Mouse (Mus musculus) naive thymus-derived CD4-positive, alpha-beta T cell, adult 2 months (primary cell): ENCODE measurements around the gene Platr17.
"Not testable (repeated sequence)": the region's sequence is repeated elsewhere in the genome, so short reads cannot be mapped to it uniquely, and the experiment has no call there.

ENCODE experiments used
- DNase-seq: peaks from one replicate; pipeline ENCODE4 v3.0.0-alpha.2; 2011; ENCODE audit warnings: low read depth

Gene Platr17

DNA sequence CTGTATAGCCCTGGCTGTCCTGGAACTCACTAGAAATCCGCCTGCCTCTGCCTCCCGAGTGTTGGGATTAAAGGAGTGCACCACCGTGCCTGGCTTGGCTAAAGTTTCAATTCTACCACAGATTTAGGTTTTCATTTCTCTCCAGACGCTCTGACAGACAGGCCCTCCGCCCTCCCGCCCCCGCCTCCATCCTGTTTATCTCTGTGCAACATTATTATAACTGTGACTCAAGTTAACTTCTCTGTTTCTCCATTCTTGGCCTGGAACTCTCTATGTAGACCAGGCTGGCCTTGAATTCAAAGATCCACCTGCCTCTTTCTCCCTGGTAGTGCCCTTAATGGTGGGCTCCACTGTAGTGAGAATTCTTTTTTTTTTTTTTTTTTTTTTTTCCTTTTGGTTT lies 2.4 kb upstream of the Platr17 start:
- peak; percentile 66 for DNase-seq

DNA sequence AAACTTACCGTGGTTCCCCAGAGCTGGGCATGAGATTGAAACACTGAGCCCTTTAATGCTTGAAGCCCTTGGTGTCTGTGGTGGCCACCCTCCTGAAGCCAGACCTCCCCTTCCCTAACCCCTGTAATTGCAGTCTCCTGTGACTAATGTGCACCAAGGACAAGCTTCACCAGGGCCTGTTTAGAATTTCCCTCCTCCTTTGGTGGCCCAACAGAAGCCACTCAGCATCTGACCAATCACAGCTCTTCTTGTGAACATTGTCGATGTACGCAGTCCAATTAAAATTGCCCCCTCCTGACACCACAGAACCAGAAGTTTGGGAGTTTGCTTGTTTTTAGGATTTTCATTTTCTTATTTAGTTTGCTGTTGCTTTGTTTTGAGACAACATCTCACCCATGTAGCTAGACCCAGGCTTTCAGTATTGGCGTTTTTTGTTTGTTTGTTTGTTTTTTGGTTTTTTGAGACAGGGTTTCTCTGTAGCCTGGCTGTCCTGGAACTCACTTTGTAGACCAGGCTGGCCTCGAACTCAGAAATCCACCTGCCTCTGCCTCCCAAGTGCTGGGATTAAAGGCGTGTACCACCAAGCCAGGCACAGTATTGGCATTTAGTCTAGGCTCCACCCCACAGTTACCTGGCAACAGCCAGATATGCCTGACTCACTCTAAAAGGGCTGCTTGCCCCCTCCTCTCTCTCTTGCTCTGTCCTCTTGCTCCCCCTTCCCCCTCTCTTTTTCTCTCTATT lies 854 bp upstream of the Platr17 start:
- not testable (repeated sequence) for DNase-seq

DNA sequence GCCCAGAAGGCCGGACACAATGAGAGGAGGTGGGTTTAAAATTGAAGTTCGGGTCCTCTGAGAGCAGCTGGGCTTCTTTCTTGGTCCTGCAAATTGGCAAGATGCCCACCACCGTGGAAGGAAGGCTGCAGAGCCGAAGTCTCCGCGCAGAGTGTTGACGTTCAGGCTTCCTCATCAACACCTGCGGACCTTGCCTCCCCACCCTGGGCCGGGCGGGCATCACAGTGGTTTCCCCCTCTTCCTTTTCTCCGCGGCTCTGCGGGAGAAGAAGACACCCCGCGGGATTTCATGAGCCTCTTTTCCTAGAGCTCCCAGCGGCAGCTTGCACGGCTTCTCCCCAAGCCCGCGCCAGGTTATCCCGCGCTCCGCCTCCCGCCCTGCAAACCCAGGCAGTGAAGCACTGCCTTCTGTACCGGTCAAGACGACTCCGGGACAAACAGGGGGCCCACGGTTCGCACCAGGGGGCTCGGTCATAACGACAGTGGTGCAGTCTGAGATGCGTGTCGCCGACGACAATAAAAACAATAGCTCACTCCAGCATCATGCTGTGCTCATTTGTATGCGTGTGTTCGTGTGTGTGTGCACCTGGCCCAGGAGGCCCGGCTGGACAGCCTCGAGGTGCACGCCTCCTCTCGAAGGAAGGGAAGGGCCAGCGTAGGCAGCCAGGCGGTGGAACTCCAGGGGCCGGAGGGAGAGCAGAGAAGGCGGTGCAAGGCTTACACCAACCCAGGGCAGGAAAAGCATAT lies 3.6 kb downstream of the Platr17 start:
- peak; percentile 45 for DNase-seq

DNA sequence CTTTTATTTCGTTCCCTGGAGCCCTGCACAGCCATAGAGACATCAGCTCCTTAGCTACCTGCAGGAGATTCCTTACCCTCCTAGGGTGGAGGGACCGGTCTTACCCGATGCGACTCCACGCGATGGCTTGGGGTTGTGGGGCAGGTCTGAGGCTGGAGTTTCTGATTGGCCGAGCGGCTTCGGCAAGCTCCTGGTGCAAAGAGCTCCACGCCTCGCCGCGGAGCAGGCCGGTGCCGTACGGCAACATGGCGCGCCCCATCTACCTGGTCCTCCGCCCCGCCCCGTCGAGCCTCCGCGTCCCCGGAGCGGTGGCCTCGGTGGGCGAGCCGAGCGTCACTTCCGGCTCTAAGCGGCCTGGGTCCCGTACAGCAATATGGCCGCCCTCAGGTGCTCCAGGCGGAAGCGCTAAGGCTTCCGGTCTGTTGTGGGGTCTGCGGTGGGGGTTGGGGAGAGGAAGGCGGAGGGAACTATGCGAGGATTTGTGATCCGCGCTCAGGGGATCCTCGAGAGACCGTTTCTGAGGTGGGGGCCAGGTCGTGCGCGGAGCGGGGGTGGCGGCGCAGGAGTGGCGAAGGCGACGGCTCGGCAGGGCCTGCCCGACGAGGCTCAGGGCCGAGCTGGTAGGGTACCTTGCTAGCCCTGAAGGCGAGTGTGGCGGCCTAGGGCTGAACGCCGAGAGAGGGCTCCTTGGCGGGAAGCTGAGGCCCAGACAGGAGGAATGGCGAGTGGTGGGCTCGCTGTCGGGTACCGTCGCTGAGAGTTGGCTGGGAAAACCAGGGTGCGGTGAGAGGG lies 4.3 kb downstream of the Platr17 start, which contains the start of gene Daxx:
TSS of gene Daxx (plus strand) at position 338 of the 792 bp plus-strand sequence.
- peak; percentile 98 for DNase-seq

DNA sequence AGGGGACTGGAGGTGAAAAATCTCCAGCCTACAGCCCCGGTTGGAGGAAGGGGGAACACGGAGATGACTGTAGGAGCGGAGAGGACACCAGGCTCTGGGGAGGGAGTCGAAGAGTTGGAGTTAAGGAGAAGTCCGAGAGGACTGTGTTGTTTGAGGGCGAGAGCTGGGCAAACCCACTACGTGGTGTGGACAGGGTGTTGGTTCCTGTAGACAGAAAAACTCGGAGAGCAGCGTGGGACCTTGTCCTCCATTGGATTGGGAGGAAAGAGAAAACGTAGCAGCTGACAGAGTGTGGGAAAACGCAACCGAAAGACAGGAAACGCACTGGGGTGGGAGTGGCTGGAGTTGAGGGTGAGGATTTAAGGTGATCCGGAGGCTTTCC lies 4.9 kb downstream of the Platr17 start:
- peak; percentile 65 for DNase-seq

DNA sequence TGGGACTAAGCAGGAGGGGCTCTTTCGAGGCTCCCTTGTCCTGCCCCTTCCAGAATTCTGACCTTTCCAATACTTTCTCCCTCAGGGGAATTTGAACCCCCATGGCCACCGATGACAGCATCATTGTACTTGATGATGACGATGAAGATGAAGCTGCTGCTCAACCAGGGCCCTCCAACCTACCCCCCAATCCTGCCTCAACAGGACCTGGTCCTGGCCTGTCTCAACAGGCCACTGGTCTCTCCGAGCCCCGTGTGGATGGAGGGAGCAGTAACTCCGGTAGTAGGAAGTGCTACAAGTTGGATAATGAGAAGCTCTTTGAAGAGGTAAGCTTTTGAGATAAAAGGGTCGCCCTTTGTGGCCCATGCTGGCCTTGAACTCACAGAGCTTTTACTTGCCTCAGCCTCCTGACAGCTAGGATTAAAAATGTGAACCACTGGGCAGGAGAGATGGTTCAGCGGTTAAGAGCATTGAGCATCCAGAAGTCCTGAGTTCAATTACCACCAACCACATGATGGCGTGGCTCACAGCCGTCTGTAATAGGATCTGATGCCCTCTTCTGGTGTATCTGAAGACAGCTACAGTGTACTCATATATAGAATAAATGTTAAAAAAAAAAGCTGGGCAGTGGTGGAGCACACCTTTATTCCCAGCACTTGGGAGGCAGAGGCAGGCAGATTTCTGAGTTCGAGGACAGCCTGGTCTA lies 5.6 kb downstream of the Platr17 start:
- peak; percentile 71 for DNase-seq

DNA sequence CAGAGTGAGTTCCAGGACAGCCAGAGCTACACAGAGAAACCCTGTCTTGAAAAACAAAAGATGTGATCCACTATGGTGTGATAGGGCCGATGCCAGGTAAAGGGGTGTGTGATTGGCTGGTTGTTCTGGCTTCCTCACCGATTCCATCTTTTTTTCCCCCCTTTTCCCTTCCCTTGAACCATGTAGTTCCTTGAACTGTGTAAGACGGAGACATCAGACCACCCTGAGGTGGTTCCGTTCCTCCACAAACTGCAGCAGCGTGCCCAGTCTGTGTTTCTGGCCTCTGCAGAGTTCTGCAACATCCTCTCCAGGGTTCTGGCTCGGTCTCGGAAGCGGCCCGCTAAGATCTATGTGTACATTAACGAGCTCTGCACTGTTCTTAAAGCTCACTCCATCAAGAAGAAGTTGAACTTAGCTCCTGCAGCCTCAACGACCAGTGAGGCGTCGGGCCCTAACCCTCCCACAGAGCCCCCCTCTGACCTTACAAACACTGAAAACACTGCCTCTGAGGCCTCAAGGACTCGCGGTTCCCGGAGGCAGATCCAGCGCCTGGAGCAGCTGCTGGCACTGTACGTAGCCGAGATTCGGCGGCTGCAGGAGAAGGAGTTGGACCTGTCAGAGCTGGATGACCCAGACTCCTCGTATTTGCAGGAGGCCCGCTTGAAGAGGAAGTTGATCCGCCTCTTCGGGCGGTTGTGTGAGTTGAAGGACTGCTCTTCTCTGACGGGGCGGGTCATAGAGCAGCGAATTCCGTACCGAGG lies 6.3 kb downstream of the Platr17 start:
- no peak for DNase-seq

DNA sequence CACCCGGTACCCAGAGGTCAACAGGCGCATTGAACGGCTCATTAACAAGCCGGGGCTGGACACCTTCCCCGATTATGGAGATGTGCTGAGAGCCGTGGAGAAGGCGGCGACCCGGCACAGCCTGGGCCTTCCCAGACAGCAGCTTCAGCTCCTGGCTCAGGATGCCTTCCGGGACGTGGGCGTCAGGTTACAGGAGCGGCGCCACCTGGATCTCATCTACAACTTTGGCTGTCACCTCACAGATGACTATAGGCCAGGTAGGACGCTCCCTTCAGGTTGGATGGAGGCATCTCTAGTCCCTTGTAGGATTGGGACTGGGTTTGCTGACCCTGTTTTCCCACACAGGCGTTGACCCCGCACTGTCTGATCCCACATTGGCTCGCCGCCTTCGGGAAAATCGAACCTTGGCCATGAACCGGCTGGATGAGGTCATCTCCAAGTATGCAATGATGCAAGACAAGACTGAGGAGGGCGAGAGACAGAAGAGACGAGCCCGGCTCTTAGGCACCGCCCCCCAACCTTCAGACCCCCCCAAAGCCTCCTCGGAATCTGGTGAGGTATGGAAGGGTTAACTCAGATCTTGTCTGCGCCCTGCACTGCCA lies 7.0 kb downstream of the Platr17 start:
- DNase-seq, result no peak

DNA sequence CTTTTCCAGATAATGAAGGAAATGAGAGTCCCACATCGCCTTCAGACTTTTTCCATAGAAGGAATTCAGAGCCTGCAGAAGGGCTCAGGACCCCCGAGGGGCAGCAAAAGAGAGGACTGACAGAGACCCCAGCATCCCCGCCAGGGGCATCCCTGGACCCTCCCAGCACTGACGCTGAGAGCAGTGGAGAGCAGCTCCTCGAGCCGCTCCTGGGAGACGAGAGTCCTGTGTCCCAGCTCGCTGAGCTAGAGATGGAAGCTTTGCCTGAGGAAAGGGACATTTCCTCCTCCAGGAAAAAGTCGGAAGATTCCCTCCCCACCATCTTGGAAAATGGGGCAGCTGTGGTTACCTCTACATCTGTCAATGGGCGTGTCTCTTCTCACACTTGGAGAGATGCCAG lies 8.3 kb downstream of the Platr17 start:
- DNase-seq, result no peak

DNA sequence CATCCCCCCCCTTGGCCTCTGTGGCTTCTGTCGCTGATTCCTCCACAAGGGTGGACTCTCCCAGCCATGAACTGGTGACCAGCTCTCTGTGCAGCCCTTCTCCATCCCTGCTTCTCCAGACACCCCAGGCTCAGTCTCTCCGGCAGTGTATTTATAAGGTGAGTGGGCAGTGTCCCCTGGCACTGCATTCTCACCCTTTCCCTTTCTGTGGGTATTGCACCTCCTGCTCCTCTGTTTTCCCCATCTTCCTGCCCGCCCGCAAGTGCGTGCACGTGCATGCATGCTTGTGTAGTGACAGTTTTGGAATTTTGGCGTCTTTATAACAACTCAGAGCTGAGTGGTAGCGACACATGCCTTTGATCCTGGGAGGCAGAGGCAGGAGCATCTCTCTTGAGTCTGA lies 9.0 kb downstream of the Platr17 start:
- no peak for DNase-seq

DNA sequence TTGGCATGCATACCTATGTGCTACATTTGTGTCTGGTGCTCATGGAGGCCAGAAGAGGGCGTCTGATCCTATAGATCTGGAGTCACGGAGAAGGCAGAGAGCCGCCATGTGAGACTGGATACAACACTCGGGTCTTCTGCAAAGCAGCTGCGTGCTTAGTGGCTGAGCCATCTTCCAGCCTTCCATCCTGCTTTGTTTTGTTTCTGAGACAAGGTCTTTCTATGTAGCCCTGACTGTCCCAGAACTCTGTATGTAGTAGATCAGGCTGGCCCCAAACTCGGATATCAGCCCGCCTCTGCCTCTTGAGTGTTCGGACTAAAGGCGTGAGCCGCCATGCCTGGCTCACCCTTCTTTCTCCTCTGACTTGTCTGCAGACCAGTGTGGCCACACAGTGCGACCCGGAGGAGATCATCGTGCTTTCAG lies 10.0 kb downstream of the Platr17 start:
- no peak for DNase-seq

DNA sequence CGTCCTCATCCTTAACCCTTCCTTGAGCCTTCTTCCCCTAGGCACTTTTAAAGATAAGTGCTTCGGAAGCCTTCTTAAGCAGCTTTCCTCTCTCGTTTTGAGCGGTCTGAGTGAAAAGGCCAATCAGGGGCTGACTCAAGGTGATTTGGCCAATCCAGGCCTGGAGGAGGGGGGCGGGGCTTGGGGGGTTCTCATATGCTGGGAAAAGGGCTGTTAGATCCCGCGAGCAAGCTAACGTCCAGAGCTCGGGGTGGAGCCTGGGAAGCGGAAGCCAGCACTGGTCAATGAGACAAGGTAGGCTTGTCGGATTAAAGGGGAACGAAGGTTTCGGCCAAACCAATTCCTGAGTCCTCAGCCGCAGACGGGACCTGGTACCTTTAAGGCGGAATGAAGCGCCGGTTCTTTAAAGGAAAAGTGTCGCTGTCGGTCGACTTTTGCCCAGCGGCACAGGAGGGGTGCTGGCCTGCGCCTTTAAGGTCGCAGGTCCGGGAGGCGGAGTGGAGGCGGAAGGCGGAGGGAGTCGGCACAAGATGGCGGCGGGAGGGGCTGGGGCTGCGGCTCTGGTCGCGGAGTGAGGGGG lies 10.8 kb downstream of the Platr17 start, which contains the start of the genes Tapbp and Zbtb22:
TSS of gene Tapbp (plus strand) at position 229 of the 580 bp plus-strand sequence.
TSS of gene Zbtb22 (plus strand) at position 234 of the 580 bp plus-strand sequence.
- peak; percentile 96 for DNase-seq

DNA sequence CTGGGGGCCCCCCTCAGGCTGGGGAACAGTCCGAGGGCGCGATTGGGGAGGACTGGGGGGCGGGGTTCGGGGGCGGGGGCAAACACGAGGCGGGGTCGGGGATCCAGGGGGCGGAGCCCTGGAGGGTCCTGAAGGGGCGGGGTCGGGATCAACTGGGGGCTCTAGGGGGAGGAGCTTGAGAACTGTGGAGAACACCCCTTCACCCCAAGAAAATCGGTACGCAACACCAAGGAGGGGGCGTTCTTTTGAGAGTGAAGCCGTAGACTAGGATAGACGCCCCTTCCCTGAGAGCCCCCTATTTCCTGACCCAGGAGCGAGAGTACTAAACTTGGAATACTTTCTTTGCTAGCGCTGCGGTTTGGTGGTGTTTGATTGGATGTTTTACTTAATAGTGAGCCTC lies 11.4 kb downstream of the Platr17 start:
- no peak for DNase-seq

DNA sequence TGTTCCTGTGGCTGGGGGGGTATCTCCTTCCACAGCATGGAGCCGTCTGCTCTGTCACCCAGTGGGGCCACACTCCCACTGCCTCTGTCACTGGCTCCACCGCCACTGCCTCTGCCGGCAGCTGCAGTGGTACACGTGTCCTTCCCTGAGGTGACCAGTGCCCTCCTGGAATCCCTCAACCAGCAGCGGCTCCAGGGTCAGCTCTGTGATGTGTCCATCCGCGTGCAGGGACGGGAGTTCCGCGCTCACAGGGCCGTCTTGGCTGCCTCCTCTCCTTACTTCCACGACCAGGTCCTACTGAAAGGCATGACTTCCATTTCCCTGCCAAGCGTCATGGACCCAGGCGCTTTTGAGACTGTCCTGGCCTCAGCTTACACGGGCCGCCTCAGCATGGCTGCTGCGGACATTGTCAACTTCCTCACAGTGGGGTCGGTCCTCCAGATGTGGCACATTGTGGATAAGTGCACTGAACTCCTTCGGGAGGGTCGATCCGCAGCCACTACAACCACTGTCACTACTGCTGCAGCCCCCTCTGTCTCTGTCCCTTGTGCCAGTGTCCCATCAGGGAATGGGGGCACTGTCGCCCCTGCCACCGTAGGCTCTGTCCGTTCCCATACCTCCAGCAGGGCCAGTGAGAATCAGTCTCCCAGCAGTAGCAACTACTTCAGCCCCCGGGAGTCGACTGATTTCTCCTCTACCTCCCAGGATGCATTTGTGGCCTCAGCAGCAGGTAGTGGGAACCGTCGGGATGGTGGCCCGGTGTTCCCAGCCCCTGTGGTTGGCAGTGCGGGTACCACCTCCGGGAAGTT lies 12.1 kb downstream of the Platr17 start:
- DNase-seq, result no peak

DNA sequence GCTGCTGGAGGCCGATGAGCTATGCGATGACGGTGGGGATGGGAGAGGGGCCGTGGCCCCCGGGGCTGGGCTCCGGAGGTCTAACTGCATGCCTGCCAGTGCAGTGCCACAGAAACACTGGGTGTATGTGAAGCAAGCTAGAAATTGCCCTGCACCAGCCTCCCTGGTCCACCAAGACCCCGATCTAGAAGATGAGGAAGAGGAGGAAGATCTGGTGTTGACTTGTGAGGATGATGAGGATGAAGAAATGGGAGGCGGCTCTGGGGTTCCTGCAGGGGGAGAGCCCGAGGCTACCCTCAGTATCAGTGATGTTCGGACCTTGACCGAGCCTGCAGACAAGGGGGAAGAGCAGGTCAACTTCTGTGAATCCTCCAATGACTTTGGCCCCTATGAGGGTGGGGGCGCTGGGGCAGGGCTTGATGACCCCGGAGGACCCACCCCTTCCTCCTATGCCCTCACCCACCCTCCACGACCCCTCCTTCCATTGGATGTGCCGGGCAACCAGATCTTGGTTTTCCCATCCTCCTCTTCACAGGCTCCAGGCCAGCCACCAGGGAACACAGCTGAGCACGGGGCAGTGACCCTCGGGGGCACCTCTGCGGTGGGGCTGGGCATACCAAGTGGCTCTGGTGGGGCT lies 12.8 kb downstream of the Platr17 start:
- DNase-seq, result no peak

DNA sequence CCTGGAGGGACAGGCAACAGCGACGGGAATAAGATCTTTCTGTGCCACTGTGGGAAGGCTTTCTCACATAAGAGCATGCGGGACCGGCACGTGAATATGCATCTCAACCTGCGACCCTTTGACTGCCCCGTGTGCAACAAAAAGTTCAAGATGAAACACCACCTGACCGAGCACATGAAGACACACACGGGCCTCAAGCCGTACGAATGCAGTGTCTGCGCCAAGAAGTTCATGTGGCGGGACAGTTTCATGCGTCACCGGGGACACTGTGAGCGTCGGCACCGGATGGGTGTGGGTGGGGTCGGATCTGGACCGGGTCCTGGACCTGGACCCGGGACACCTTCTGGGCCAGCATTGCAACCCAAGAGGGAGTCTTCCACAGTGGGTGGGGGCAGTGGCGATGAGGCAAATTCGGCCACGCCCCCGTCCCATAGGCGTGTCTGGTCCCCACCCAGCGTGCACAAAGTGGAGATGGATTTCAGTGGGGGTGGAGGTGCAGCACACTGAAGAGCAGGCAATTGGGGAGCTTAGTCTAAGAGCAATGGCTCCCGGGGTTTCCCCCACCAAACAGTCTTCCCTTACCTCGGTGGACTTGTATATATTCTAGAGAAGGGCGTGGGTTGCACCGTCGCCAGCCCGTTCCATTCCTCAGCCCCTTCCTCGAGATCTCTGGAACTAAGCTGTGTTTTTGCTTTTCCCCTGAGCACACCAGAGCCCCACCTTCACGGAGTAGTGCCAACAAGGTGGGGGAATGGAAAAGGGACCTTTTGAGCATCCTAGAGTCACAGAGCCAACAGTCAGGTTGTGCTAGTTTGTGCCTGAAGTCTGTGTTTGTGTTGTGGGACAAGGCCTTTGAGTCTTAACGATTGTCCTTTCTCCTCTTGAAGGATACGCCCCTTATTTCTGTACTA lies 13.6 kb downstream of the Platr17 start:
- DNase-seq, result no peak

DNA sequence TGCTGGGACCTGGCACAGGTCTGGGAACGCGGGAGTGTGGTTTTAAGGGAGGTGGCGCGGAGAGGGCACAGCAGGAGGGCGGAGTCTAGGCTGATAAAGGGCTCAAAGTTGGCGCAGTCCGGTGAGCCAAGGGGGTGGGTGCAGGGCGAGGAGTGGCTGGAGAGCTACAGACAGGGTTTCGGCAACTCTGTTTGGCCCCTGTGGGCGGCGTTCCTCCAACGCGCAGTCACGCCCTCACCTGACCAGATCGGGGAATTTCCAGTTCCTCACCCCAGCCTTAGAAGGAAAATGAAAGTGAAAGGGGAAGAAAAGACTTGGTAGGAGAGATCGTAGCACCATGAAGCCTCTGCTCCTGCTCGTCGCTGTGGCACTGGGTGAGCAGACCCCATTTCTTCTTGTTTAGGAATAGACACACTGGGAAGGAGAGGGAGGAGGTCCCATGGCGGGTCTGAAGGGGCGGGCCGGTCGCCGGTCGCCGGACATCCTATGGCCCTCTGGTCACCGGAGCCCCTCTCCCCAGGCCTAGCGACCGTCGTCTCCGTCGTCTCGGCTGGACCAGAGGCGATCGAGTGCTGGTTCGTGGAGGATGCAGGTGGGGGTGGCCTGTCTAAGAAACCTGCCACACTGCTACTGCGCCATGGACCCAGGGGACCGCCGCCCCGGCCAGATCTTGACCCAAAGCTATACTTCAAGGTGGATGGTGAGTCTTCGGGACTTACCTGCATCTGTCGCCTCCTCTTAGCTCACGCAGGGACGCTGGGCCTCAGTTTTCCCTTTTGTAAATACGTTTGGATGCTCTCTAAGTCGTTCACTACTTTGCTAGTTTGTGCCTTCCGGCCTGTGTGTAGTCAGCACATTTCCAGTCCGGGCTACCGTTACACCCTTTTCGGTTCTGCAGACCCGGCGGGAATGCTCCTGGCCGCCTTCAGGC lies 14.7 kb downstream of the Platr17 start:
- peak; percentile 91 for DNase-seq
